Mouse (Mus musculus) thymus, adult 2 months (tissue): ENCODE measurements around the gene Dazap1. TPM values are rescaled to one million over a fixed set of nuclear protein-coding genes. Genes with fewer than 3 reads are reported as not detected.

Experiments
- DNase-seq: peaks from one replicate; pipeline ENCODE4 v3.0.0; 2021
- H3K27ac ChIP-seq: fragments of 200-500 bp; 2 replicates; pipeline ENCODE4 v1.5.1; 2012; ENCODE audit warnings: low read length, control low read depth; ENCODE audit not compliant: control insufficient read depth, insufficient read depth
- H3K27me3 ChIP-seq: fragments of 200-500 bp; 2 replicates; pipeline ENCODE4 v1.6.1; 2012; ENCODE audit warnings: mild to moderate bottlenecking, low read length, moderate library complexity, mixed read lengths; ENCODE audit not compliant: control insufficient read depth, insufficient read depth
- H3K36me3 ChIP-seq: fragments of 200-500 bp; 2 replicates; pipeline ENCODE4 v1.6.1; 2012; ENCODE audit warnings: mild to moderate bottlenecking, low read length, moderate library complexity; ENCODE audit not compliant: control insufficient read depth, insufficient read depth
- H3K4me1 ChIP-seq: fragments of 200-500 bp; replicated peaks from 2 replicates; pipeline ENCODE4 v1.6.1; 2012; ENCODE audit warnings: low read length; ENCODE audit not compliant: control insufficient read depth, insufficient read depth
- H3K4me3 ChIP-seq: fragments of 200-500 bp; 2 replicates; pipeline ENCODE4 v1.5.1; 2012; ENCODE audit warnings: mild to moderate bottlenecking, low read length, control low read depth, moderate library complexity; ENCODE audit not compliant: control insufficient read depth, insufficient read depth
- CTCF ChIP-seq: fragments of 200-500 bp; IDR thresholded peaks from 2 replicates; pipeline ENCODE4 v1.5.1; 2012; ENCODE audit warnings: mild to moderate bottlenecking, control low read depth, low read length, moderate library complexity, borderline replicate concordance; ENCODE audit not compliant: control insufficient read depth, poor library complexity, insufficient read depth; ENCODE audit errors: extremely low read depth
- POLR2A ChIP-seq: fragments of 200-500 bp; IDR thresholded peaks from 2 replicates; pipeline ENCODE4 v1.6.1; 2012; ENCODE audit warnings: mild to moderate bottlenecking, low read length, control low read depth, moderate library complexity; ENCODE audit not compliant: control insufficient read depth, poor library complexity, insufficient read depth; ENCODE audit errors: extremely low read depth
- WGBS: fragments of 180-500 bp; shearing (Covaris S2); methylation state at CpG from one replicate; pipeline ENCODE4 v1.1.7; 2018; 5-methylcytosine and 5-hydroxymethylcytosine counted together
- polyA plus RNA-seq: library from polyadenylated mRNA; depleted of rRNA; stranded (reverse); fragments of >200 nt; gene quantifications from 2 replicates; pipeline ENCODE4 v1.2.3, GENCODE M21; 2012

The Dazap1 gene
- polyA plus RNA-seq, 1 experiment, result 134 TPM

GRCm38 (mm10) chr10:80292251-80293146 is 31.2 kb downstream of the Dazap1 start, which contains the start of gene Rps15:
Gene Rps15 (plus strand): TSS chr10:80292453.
- Histone ChIP-seq H3K27me3 (no peaks in the 10 kb centered on the region), H3K4me3 (peak within 1 kb of the TSS; percentile 70), H3K4me1 (peaks cover 17% of the 10 kb centered on the region), H3K27ac (no peak within 1 kb of the TSS), H3K36me3 (peaks cover 22% of the 10 kb centered on the region)
- DNase-seq, result peak; percentile 92
- WGBS, result under 1% methylated on average over 72 of the region's 72 CpGs
- TF ChIP-seq CTCF (peak; percentile 64; the same call in 1 of the 2 replicates), POLR2A (peak; percentile 92)

- 18% methylated on average over 14 of the region's 14 CpGs for WGBS
- Histone ChIP-seq H3K27me3 (no peaks in the 10 kb centered on the region), H3K27ac (no peak overlapping the region), H3K36me3 (peaks cover 17% of the 10 kb centered on the region), H3K4me3 (peak overlapping the region; percentile 70), H3K4me1 (peaks cover 17% of the 10 kb centered on the region)
- no peak for DNase-seq
- no peak for TF ChIP-seq CTCF
- TF ChIP-seq POLR2A, result no peak
These were observed 32.0 kb downstream of the Dazap1 start for GRCm38 (mm10) chr10:80293325-80293724.

GRCm38 (mm10) chr10:80294311-80294710 is 33.0 kb downstream of the Dazap1 start:
- WGBS, result 96% methylated on average over 4 of the region's 4 CpGs
- DNase-seq, result no peak
- Histone ChIP-seq H3K36me3 (peaks cover 14% of the 10 kb centered on the region), H3K4me3 (no peak overlapping the region), H3K27ac (no peak overlapping the region), H3K27me3 (peaks cover 4% of the 10 kb centered on the region; the same call in 1 of the 2 replicates), H3K4me1 (peaks cover 17% of the 10 kb centered on the region)
- TF ChIP-seq POLR2A (no peak), CTCF (no peak)

GRCm38 (mm10) chr10:80294788-80295303 is 33.6 kb downstream of the Dazap1 start:
- Histone ChIP-seq H3K27me3 (peaks cover 8% of the 10 kb centered on the region; the same call in 1 of the 2 replicates), H3K36me3 (peaks cover 14% of the 10 kb centered on the region), H3K4me3 (no peak overlapping the region), H3K27ac (no peak overlapping the region), H3K4me1 (peaks cover 17% of the 10 kb centered on the region)
- no peak for DNase-seq
- WGBS, result 79% methylated on average over 7 of the region's 7 CpGs
- TF ChIP-seq POLR2A (no peak), CTCF (no peak)

- Histone ChIP-seq H3K27ac (no peak within 1 kb of the TSS), H3K36me3 (peaks cover 14% of the 10 kb centered on the region), H3K4me1 (peaks cover 17% of the 10 kb centered on the region), H3K27me3 (peaks cover 10% of the 10 kb centered on the region; the same call in 1 of the 2 replicates), H3K4me3 (peak within 1 kb of the TSS; percentile 35)
- WGBS, result 9% methylated on average over 26 of the region's 26 CpGs
- peak; percentile 70 for DNase-seq
- TF ChIP-seq POLR2A, result no peak; the same call in 1 of the 2 replicates
- TF ChIP-seq CTCF, result peak; percentile 69; the same call in 1 of the 2 replicates
These were observed 34.5 kb downstream of the Dazap1 start, which contains the start of gene Apc2 for GRCm38 (mm10) chr10:80295618-80296425. Gene Apc2 (plus strand): TSS chr10:80295977.

GRCm38 (mm10) chr10:80296824-80297223 is 35.5 kb downstream of the Dazap1 start:
- no peak for DNase-seq
- Histone ChIP-seq H3K36me3 (peaks cover 14% of the 10 kb centered on the region), H3K27ac (no peak overlapping the region), H3K4me1 (peaks cover 16% of the 10 kb centered on the region), H3K27me3 (peaks cover 10% of the 10 kb centered on the region; the same call in 1 of the 2 replicates), H3K4me3 (no peak overlapping the region)
- TF ChIP-seq CTCF (no peak), POLR2A (no peak)
- WGBS, result 87% methylated on average over 5 of the region's 5 CpGs
